Mouse (Mus musculus) left cerebral cortex, adult 8-10 months (tissue): ENCODE measurements around the gene Hes2. TPM values are rescaled to one million over a fixed set of nuclear protein-coding genes. Genes with fewer than 3 reads are reported as not detected.

Experiments
- DNase-seq, 2 experiments: peaks; one replicate each; pipeline ENCODE4 v3.0.0; 2022; ENCODE audit warnings: low spot score in 2 of 2
- total RNA-seq, 4 experiments: library from RNA; stranded (reverse); gene quantifications; 2 replicates each; pipeline ENCODE4 v1.2.4; 2022

Gene Hes2
- total RNA-seq, 4 experiments from 2014 or later: not detected

GRCm38 (mm10) chr4:152185510-152186204 lies 27.0 kb downstream of the Hes2 start:
- no peak for DNase-seq

- no peak for DNase-seq
These were observed 27.8 kb downstream of the Hes2 start for GRCm38 (mm10) chr4:152186205-152187082.

- no peak for DNase-seq
These were observed 28.5 kb downstream of the Hes2 start for GRCm38 (mm10) chr4:152187142-152187541.

- DNase-seq: no peak
These were observed 30.0 kb downstream of the Hes2 start for GRCm38 (mm10) chr4:152188651-152189050.

- no peak for DNase-seq
These were observed 30.4 kb downstream of the Hes2 start for GRCm38 (mm10) chr4:152189071-152189470.

GRCm38 (mm10) chr4:152189691-152190090 lies 31.0 kb downstream of the Hes2 start:
- DNase-seq: no peak

- DNase-seq: no peak
These were observed 31.5 kb downstream of the Hes2 start for GRCm38 (mm10) chr4:152190096-152190653.

- no peak for DNase-seq
These were observed 32.0 kb downstream of the Hes2 start for GRCm38 (mm10) chr4:152190701-152191100.

GRCm38 (mm10) chr4:152192569-152192968 lies 33.9 kb downstream of the Hes2 start:
- no peak for DNase-seq

GRCm38 (mm10) chr4:152194476-152195175 lies 36.0 kb downstream of the Hes2 start:
- no peak for DNase-seq

- no peak for DNase-seq
These were observed 37.6 kb downstream of the Hes2 start for GRCm38 (mm10) chr4:152196276-152196675.

GRCm38 (mm10) chr4:152197545-152197944 lies 38.9 kb downstream of the Hes2 start:
- no peak for DNase-seq

GRCm38 (mm10) chr4:152199617-152200016 lies 41.0 kb downstream of the Hes2 start:
- no peak for DNase-seq

GRCm38 (mm10) chr4:152201492-152201891 lies 42.8 kb downstream of the Hes2 start:
- DNase-seq: no peak

- DNase-seq: no peak
These were observed 43.8 kb downstream of the Hes2 start for GRCm38 (mm10) chr4:152202418-152202817.

GRCm38 (mm10) chr4:152202905-152203304 lies 44.2 kb downstream of the Hes2 start:
- peak in 1 of 2 experiments; percentile 68 for DNase-seq

- DNase-seq: no peak
These were observed 46.0 kb downstream of the Hes2 start for GRCm38 (mm10) chr4:152204663-152205062.

- no peak for DNase-seq
These were observed 47.5 kb downstream of the Hes2 start for GRCm38 (mm10) chr4:152206199-152206598.

- no peak for DNase-seq
These were observed 51.0 kb downstream of the Hes2 start for GRCm38 (mm10) chr4:152209623-152210022.
